ENCODE assay signal across 18 mouse cellular contexts in genomic region chr9:69270374-69270773, GRCm38 (mm10).
DNase-seq lines count a peak whose midpoint lies in the region; TF ChIP-seq lines count a peak whose summit lies in the region.
"Had no signal": no experiment of that assay in that cellular context is flagged by ENCODE, and none has a peak within 500 bp of the region (broad histone marks: within the 10 kb centered on the region; RNA-seq: fewer than 3 reads in every experiment).

No protein-coding gene starts in this region.

- TF ChIP-seq POLR2A in brain, embryonic 14.5 days (IDR thresholded peaks at IDR 0.05; ENCODE audit: borderline replicate concordance, extremely low read depth, insufficient read depth, insufficient read length, poor library complexity, severe bottlenecking) = no peak

- TF ChIP-seq CTCF in brain, embryonic 14.5 days (IDR thresholded peaks at IDR 0.05; ENCODE audit: borderline replicate concordance, extremely low read depth, insufficient read depth, insufficient read length) = no peak

- DNase-seq in embryo, embryonic 10 days (ENCODE audit: low spot score) = peak; percentile 54
- no peak for DNase-seq in embryo, embryonic 11 days
- DNase-seq in heart, adult 11 months = peak; percentile 68
- DNase-seq in heart, postnatal 4 days = no peak
- peak; percentile 68 for DNase-seq in brain, embryonic 14.5 days (ENCODE audit: low read depth)
- peak; percentile 32 for DNase-seq in embryo, embryonic 9.5 days (ENCODE audit: extremely low spot score)
- no peak for DNase-seq in frontal cortex, adult 2 months (ENCODE audit: extremely low spot score in 1 of 2, low spot score in 1 of 2)
- no peak for DNase-seq in retina, embryonic 14.5 days (ENCODE audit: low spot score)
- DNase-seq: adrenal gland, adult 8-10 months; adrenal gland, postnatal 14 days; adrenal gland, postnatal 36 days; B cell, adult 2 months; cerebellum, adult 11 months; cerebellum, adult 18-20 months; cerebellum, adult 8-10 months; cerebellum, adult 9-11 months; cerebellum, postnatal 14 days; cerebellum, postnatal 36 days had no signal

Comparison
In these comparisons a context has a peak if more than half of its experiments do, and no peak if none do; other contexts are left out.
1. DNase-seq: peak in embryo, embryonic 10 days (single experiment), heart, adult 11 months (single experiment), brain, embryonic 14.5 days (single experiment) and embryo, embryonic 9.5 days (single experiment); none in embryo, embryonic 11 days (single experiment), heart, postnatal 4 days (single experiment), frontal cortex, adult 2 months (0 of 2) and retina, embryonic 14.5 days (single experiment).